Comparison of ENCODE assay signal across 30 mouse cellular contexts in genomic region chr1:191046231-191046824, GRCm38 (mm10). TPM values are rescaled to one million over a fixed set of nuclear protein-coding genes. Genes with fewer than 3 reads are reported as not detected.
DNase-seq lines count a peak whose midpoint lies in the region; ATAC-seq and TF ChIP-seq lines count a peak whose summit lies in the region.
"Had no signal": no experiment of that assay in that cellular context is flagged by ENCODE, and none has a peak within 500 bp of the region (broad histone marks: within the 10 kb centered on the region; RNA-seq: fewer than 3 reads in every experiment).

No protein-coding gene starts in this region.

- ATAC-seq in kidney, embryonic 15.5 days (replicated peaks; ENCODE audit: low FRiP score), result no peak
- ATAC-seq: activated CD4-positive, CD25-positive, alpha-beta regulatory T cell, adult 4 months; forebrain, embryonic 13.5 days; midbrain, embryonic 15.5 days had no signal

- no peak for TF ChIP-seq POLR2A in kidney, adult 2 months (IDR thresholded peaks at IDR 0.05; ENCODE audit: low read depth, low read length)

- peak; percentile 77 for DNase-seq in gastrocnemius, adult 18-20 months (ENCODE audit: low spot score)
- DNase-seq in gastrocnemius, postnatal 4 days (ENCODE audit: low spot score in 2 of 2), result no peak
- DNase-seq in kidney, adult 2 months, result peak; percentile 57
- peak; percentile 95 for DNase-seq in fat pad, adult 2 months (ENCODE audit: extremely low read depth, low read depth, low spot score)
- DNase-seq in gonadal fat pad, adult 2 months (ENCODE audit: low read depth), result peak; percentile 81
- no peak for DNase-seq in layer of hippocampus, adult 8-10 months (ENCODE audit: low spot score in 2 of 2)
- no peak for DNase-seq in urinary bladder, postnatal 14 days (ENCODE audit: low spot score)
- DNase-seq: cerebellum, adult 8-10 months; heart, postnatal 10 days; lung, adult 2 months; right cerebral cortex, postnatal 25 days had no signal

- H3K27ac ChIP-seq in kidney, adult 2 months (ENCODE audit: insufficient read depth, low read depth, low read length), result peak overlapping the region; percentile 32; the same call in 1 of the 2 replicates
- H3K27ac ChIP-seq in kidney, embryonic 15.5 days, result no peak overlapping the region
- H3K27ac ChIP-seq: forebrain, embryonic 13.5 days; heart, embryonic 10.5 days; kidney, postnatal 0 days; midbrain, embryonic 15.5 days; stomach, embryonic 15.5 days had no signal

- no peaks in the 10 kb centered on the region for H3K9me3 ChIP-seq in kidney, embryonic 15.5 days (replicated peaks)
- H3K9me3 ChIP-seq: forebrain, embryonic 13.5 days; G1E; heart, embryonic 10.5 days; megakaryocyte, embryonic 14.5 days; midbrain, embryonic 15.5 days; stomach, embryonic 15.5 days had no signal

- no peaks in the 10 kb centered on the region for H3K4me1 ChIP-seq in kidney, adult 2 months (ENCODE audit: control insufficient read depth, insufficient read depth, low read length)
- H3K4me1 ChIP-seq in kidney, embryonic 15.5 days, result 0 out of 2 replicates have a peak, but pooled peaks cover 3% of the 10 kb centered on the region
- H3K4me1 ChIP-seq: forebrain, embryonic 13.5 days; midbrain, embryonic 15.5 days; stomach, embryonic 15.5 days had no signal

- H3K4me3 ChIP-seq in kidney, adult 2 months (ENCODE audit: insufficient read depth, low read depth, low read length), result no peak overlapping the region
- no peak overlapping the region for H3K4me3 ChIP-seq in kidney, embryonic 15.5 days (replicated peaks)
- H3K4me3 ChIP-seq: forebrain, embryonic 13.5 days; heart, embryonic 10.5 days; megakaryocyte, embryonic 14.5 days; midbrain, embryonic 15.5 days; stomach, embryonic 15.5 days had no signal

- no peaks in the 10 kb centered on the region for H3K36me3 ChIP-seq in kidney, adult 2 months (ENCODE audit: control insufficient read depth, insufficient read depth, low read length)
- H3K36me3 ChIP-seq in kidney, embryonic 15.5 days, result no peaks in the 10 kb centered on the region
- H3K36me3 ChIP-seq: heart, embryonic 10.5 days; midbrain, embryonic 15.5 days; stomach, embryonic 15.5 days had no signal

- H3K9ac ChIP-seq in kidney, embryonic 15.5 days, result no peak overlapping the region
- H3K9ac ChIP-seq: forebrain, embryonic 13.5 days; midbrain, embryonic 15.5 days; stomach, embryonic 15.5 days had no signal

- H3K27me3 ChIP-seq in kidney, adult 2 months (replicated peaks; ENCODE audit: control insufficient read depth, insufficient read depth, low read length), result no peaks in the 10 kb centered on the region
- no peaks in the 10 kb centered on the region for H3K27me3 ChIP-seq in kidney, embryonic 15.5 days
- H3K27me3 ChIP-seq: forebrain, embryonic 13.5 days; midbrain, embryonic 15.5 days; stomach, embryonic 15.5 days had no signal

- H3K4me2 ChIP-seq in kidney, embryonic 15.5 days, result no peak overlapping the region
- H3K4me2 ChIP-seq: forebrain, embryonic 13.5 days; liver, embryonic 11.5 days; midbrain, embryonic 15.5 days; stomach, embryonic 15.5 days had no signal

- WGBS in kidney, adult 2 months, result 70% methylated on average over 7 of the region's 7 CpGs
- 79% methylated on average over 7 of the region's 7 CpGs for WGBS in kidney, embryonic 15.5 days

- TF ChIP-seq CTCF in kidney, adult 2 months (conservative IDR thresholded peaks at IDR 0.05; ENCODE audit: insufficient read depth, insufficient read length, low read depth, low read length), result no peak

RNA-seq across cellular contexts. Expression of gene Spata45, which starts 9.9 kb away (rescaled TPM):
- not detected for total RNA-seq in gastrocnemius, adult 18-20 months (2021)
- not detected for total RNA-seq in gastrocnemius, postnatal 4 days (2021)
- not detected in 2 replicates for polyA plus RNA-seq in kidney, adult 2 months (2012; rRNA removed)
- polyA plus RNA-seq in kidney, embryonic 15.5 days (2015; fragmentation: Nextera tagmentation; extraction: Ambion mirVana), result not detected in 2 replicates
- polyA plus RNA-seq in gonadal fat pad, adult 2 months (2012; rRNA removed), result not detected in 2 replicates
- not detected for total RNA-seq in layer of hippocampus, adult 8-10 months (2022)
- total RNA-seq: G1E; heart, postnatal 10 days; layer of hippocampus, postnatal 10 days; left cerebral cortex, adult 8-10 months; neutrophil, adult 5-6 weeks had no signal
- polyA plus RNA-seq: activated CD4-positive, CD25-positive, alpha-beta regulatory T cell, adult 4 months; cortical plate, adult 2 months; embryonic facial prominence, embryonic 11.5 days; forebrain, embryonic 13.5 days; G1E; heart, embryonic 10.5 days; hindbrain, embryonic 11.5 days; kidney, postnatal 0 days; limb, embryonic 11.5 days; liver, embryonic 11.5 days; lung, adult 2 months; midbrain, embryonic 15.5 days; stomach, embryonic 15.5 days; thymus, postnatal 0 days; urinary bladder, adult 2 months had no signal

RNA-seq across cellular contexts. Expression of gene Tatdn3, which starts 16.4 kb away (rescaled TPM):
- 10 to 100 TPM; 12.3 to 13.5 TPM for total RNA-seq in gastrocnemius, adult 18-20 months (2021)
- 10 to 100 TPM; 21.4 to 23.1 TPM for total RNA-seq in gastrocnemius, postnatal 4 days (2021)
- 8.1 and 10.4 TPM in 2 replicates for polyA plus RNA-seq in kidney, adult 2 months (2012; rRNA removed)
- polyA plus RNA-seq in kidney, embryonic 15.5 days (2015; fragmentation: Nextera tagmentation; extraction: Ambion mirVana), result 12.8 and 13.8 TPM in 2 replicates
- 8.8 and 12.6 TPM in 2 replicates for polyA plus RNA-seq in gonadal fat pad, adult 2 months (2012; rRNA removed)
- 10 to 100 TPM; 33.7 to 56.3 (median 49.8) TPM for total RNA-seq in layer of hippocampus, adult 8-10 months (2022)

RNA-seq across cellular contexts. Expression of gene Nsl1, which starts 16.5 kb away (rescaled TPM):
- total RNA-seq in gastrocnemius, adult 18-20 months (2021), result under 1 TPM; 0.17 to 0.18 TPM
- 1 to 10 TPM; 3.9 to 4.5 TPM for total RNA-seq in gastrocnemius, postnatal 4 days (2021)
- polyA plus RNA-seq in kidney, adult 2 months (2012; rRNA removed), result 0.31 and 0.43 TPM in 2 replicates
- polyA plus RNA-seq in kidney, embryonic 15.5 days (2015; fragmentation: Nextera tagmentation; extraction: Ambion mirVana), result 22.1 and 23.1 TPM in 2 replicates
- polyA plus RNA-seq in gonadal fat pad, adult 2 months (2012; rRNA removed), result 0.31 and 1.4 TPM in 2 replicates
- total RNA-seq in layer of hippocampus, adult 8-10 months (2022), result 1 to 10 TPM in 2 of 4 experiments, under 1 TPM in 2; 0.29 to 1.5 (median 0.89) TPM

RNA-seq across cellular contexts. Expression of gene Flvcr1, which starts 20.4 kb away (rescaled TPM):
- total RNA-seq in gastrocnemius, adult 18-20 months (2021), result 10 to 100 TPM; 11.5 to 13.8 TPM
- total RNA-seq in gastrocnemius, postnatal 4 days (2021), result 10 to 100 TPM in 1 of 2 experiments, 1 to 10 TPM in 1; 9.2 to 11.7 TPM
- 10.8 and 16.1 TPM in 2 replicates for polyA plus RNA-seq in kidney, adult 2 months (2012; rRNA removed)
- 6.7 and 7.1 TPM in 2 replicates for polyA plus RNA-seq in kidney, embryonic 15.5 days (2015; fragmentation: Nextera tagmentation; extraction: Ambion mirVana)
- polyA plus RNA-seq in gonadal fat pad, adult 2 months (2012; rRNA removed), result 10.9 and 13.3 TPM in 2 replicates
- total RNA-seq in layer of hippocampus, adult 8-10 months (2022), result 10 to 100 TPM; 16.8 to 20.0 (median 18.8) TPM

RNA-seq across cellular contexts. Expression of gene Batf3, which starts 51.3 kb away (rescaled TPM):
- not detected for total RNA-seq in gastrocnemius, adult 18-20 months (2021)
- total RNA-seq in gastrocnemius, postnatal 4 days (2021), result 1 to 10 TPM in 1 of 2 experiments, under 1 TPM in 1; 0.47 to 2.7 TPM
- polyA plus RNA-seq in kidney, adult 2 months (2012; rRNA removed), result 4.1 and 4.9 TPM in 2 replicates
- 12.5 and 13.7 TPM in 2 replicates for polyA plus RNA-seq in kidney, embryonic 15.5 days (2015; fragmentation: Nextera tagmentation; extraction: Ambion mirVana)
- 4.9 and 6.7 TPM in 2 replicates for polyA plus RNA-seq in gonadal fat pad, adult 2 months (2012; rRNA removed)
- 1 to 10 TPM in 3 of 4 experiments, not detected in 1; 1.6 to 3.9 (median 3.7) TPM for total RNA-seq in layer of hippocampus, adult 8-10 months (2022)
- polyA plus RNA-seq: activated CD4-positive, CD25-positive, alpha-beta regulatory T cell, adult 4 months had no signal

Comparison
In these comparisons a context has a peak if more than half of its experiments do, and no peak if none do; other contexts are left out.
1. DNase-seq: peak in gastrocnemius, adult 18-20 months (single experiment), kidney, adult 2 months (single experiment), fat pad, adult 2 months (single experiment) and gonadal fat pad, adult 2 months (single experiment); none in gastrocnemius, postnatal 4 days (0 of 2), layer of hippocampus, adult 8-10 months (0 of 2) and urinary bladder, postnatal 14 days (single experiment).